Mouse (Mus musculus) brown adipose tissue, adult 24 weeks (tissue): ENCODE results near the gene Casz1. TPM values are rescaled to one million over a fixed set of nuclear protein-coding genes. Genes with fewer than 3 reads are reported as not detected.

ENCODE experiments used
- H3K27ac ChIP-seq: fragments of 200-500 bp; replicated peaks from 2 replicates; pipeline ENCODE4 v1.5.1; 2012; ENCODE audit warnings: low read depth, mild to moderate bottlenecking, low read length
- H3K4me1 ChIP-seq: fragments of 200-500 bp; 2 replicates; pipeline ENCODE4 v1.6.1; 2012; ENCODE audit warnings: low read length, mixed read lengths; ENCODE audit not compliant: control insufficient read depth, insufficient read depth, insufficient read length
- H3K4me3 ChIP-seq: fragments of 200-500 bp; 2 replicates; pipeline ENCODE4 v1.5.1; 2012; ENCODE audit warnings: low read depth, mild to moderate bottlenecking, low read length, moderate library complexity; ENCODE audit not compliant: insufficient read depth
- polyA plus RNA-seq: library from polyadenylated mRNA; stranded (reverse); fragments of >200 nt; gene quantifications from 2 replicates; pipeline ENCODE4 v1.2.4, GENCODE M21; 2012; ENCODE audit not compliant: missing spikeins, insufficient read depth, insufficient read length

The Casz1 gene
- polyA plus RNA-seq, 1 experiment, result 1.4 TPM

GRCm38 (mm10) chr4:148909566-148909965, 105.3 kb downstream of the Casz1 start:
- peaks cover 17% of the 10 kb centered on the region for H3K4me1 ChIP-seq
- H3K27ac ChIP-seq, result no peak overlapping the region
- no peak overlapping the region for H3K4me3 ChIP-seq

GRCm38 (mm10) chr4:148912134-148912533, 107.9 kb downstream of the Casz1 start:
- no peak overlapping the region for H3K27ac ChIP-seq
- H3K4me3 ChIP-seq, result no peak overlapping the region
- H3K4me1 ChIP-seq, result peaks cover 15% of the 10 kb centered on the region; the same call in 1 of the 2 replicates

GRCm38 (mm10) chr4:148912826-148913590, 108.8 kb downstream of the Casz1 start:
- no peak overlapping the region for H3K4me3 ChIP-seq
- H3K27ac ChIP-seq, result no peak overlapping the region
- peaks cover 15% of the 10 kb centered on the region; the same call in 1 of the 2 replicates for H3K4me1 ChIP-seq

- Histone ChIP-seq H3K27ac (no peak overlapping the region), H3K4me1 (peaks cover 14% of the 10 kb centered on the region; the same call in 1 of the 2 replicates), H3K4me3 (no peak overlapping the region)
These were observed 110.8 kb downstream of the Casz1 start for GRCm38 (mm10) chr4:148914863-148915622.

GRCm38 (mm10) chr4:148915849-148916248, 111.6 kb downstream of the Casz1 start:
- no peak overlapping the region for H3K27ac ChIP-seq
- H3K4me3 ChIP-seq, result no peak overlapping the region
- 0 out of 2 replicates have a peak, but pooled peaks cover 6% of the 10 kb centered on the region for H3K4me1 ChIP-seq

GRCm38 (mm10) chr4:148918707-148919447, 114.6 kb downstream of the Casz1 start:
- no peak overlapping the region for H3K27ac ChIP-seq
- peaks cover 4% of the 10 kb centered on the region; the same call in 1 of the 2 replicates for H3K4me1 ChIP-seq
- H3K4me3 ChIP-seq, result no peak overlapping the region

- Histone ChIP-seq H3K4me1 (peaks cover 5% of the 10 kb centered on the region), H3K27ac (no peak overlapping the region), H3K4me3 (no peak overlapping the region)
These were observed 116.4 kb downstream of the Casz1 start for GRCm38 (mm10) chr4:148920610-148921009.

- Histone ChIP-seq H3K4me1 (peaks cover 15% of the 10 kb centered on the region), H3K27ac (no peak overlapping the region), H3K4me3 (no peak overlapping the region)
These were observed 118.0 kb downstream of the Casz1 start for GRCm38 (mm10) chr4:148922221-148922700.

GRCm38 (mm10) chr4:148923414-148923813, 119.2 kb downstream of the Casz1 start:
- Histone ChIP-seq H3K4me1 (peaks cover 15% of the 10 kb centered on the region), H3K27ac (no peak overlapping the region)

GRCm38 (mm10) chr4:148923976-148924375, 119.7 kb downstream of the Casz1 start:
- no peak overlapping the region for H3K27ac ChIP-seq
- H3K4me3 ChIP-seq, result no peak overlapping the region
- peaks cover 18% of the 10 kb centered on the region for H3K4me1 ChIP-seq

More at GRCm38 (mm10) chr4:148923414-148923813, 119.2 kb downstream of the Casz1 start:
- no peak overlapping the region for H3K4me3 ChIP-seq

GRCm38 (mm10) chr4:148925589-148926359, 121.5 kb downstream of the Casz1 start:
- Histone ChIP-seq H3K4me1 (peaks cover 18% of the 10 kb centered on the region), H3K4me3 (no peak overlapping the region), H3K27ac (no peak overlapping the region)

GRCm38 (mm10) chr4:148926459-148926858, 122.2 kb downstream of the Casz1 start:
- Histone ChIP-seq H3K4me1 (peaks cover 18% of the 10 kb centered on the region), H3K27ac (no peak overlapping the region), H3K4me3 (no peak overlapping the region)

GRCm38 (mm10) chr4:148928316-148928715, 124.1 kb downstream of the Casz1 start:
- H3K4me1 ChIP-seq, result peaks cover 18% of the 10 kb centered on the region
- no peak overlapping the region for H3K4me3 ChIP-seq
- no peak overlapping the region for H3K27ac ChIP-seq

- H3K4me1 ChIP-seq, result peaks cover 18% of the 10 kb centered on the region
- H3K4me3 ChIP-seq, result no peak overlapping the region
- H3K27ac ChIP-seq, result no peak overlapping the region
These were observed 124.6 kb downstream of the Casz1 start for GRCm38 (mm10) chr4:148928876-148929275.
